Comparison of ENCODE assay signal across 17 mouse cellular contexts in genomic region chr11:98352272-98352990, GRCm38 (mm10). TPM values are rescaled to one million over a fixed set of nuclear protein-coding genes. Genes with fewer than 3 reads are reported as not detected.
"Had no signal": no experiment of that assay in that cellular context is flagged by ENCODE, and none has a peak within 500 bp of the region (broad histone marks: within the 10 kb centered on the region; RNA-seq: fewer than 3 reads in every experiment).

No protein-coding gene starts in this region.

- H3K36me3 ChIP-seq: limb, embryonic 12.5 days; midbrain, embryonic 12.5 days had no signal

- H3K9ac ChIP-seq: limb, embryonic 12.5 days; liver, embryonic 14.5 days; lung, embryonic 14.5 days; midbrain, embryonic 12.5 days had no signal

- H3K4me2 ChIP-seq: limb, embryonic 12.5 days; lung, embryonic 14.5 days; midbrain, embryonic 12.5 days had no signal

- H3K4me3 ChIP-seq: layer of hippocampus, adult 2 months; limb, embryonic 12.5 days; megakaryocyte, embryonic 14.5 days; midbrain, embryonic 12.5 days had no signal

- ATAC-seq: inflammation-experienced regulatory T-cells, adult 6 months had no signal

- DNase-seq: kidney, adult 9 months; kidney, postnatal 10 days; kidney, postnatal 4 days; liver; lung, embryonic 14.5 days; right cerebral cortex, postnatal 14 days; thymus, adult 2 months; thymus, postnatal 36 days had no signal

- H3K9me3 ChIP-seq: limb, embryonic 12.5 days; megakaryocyte, embryonic 14.5 days; midbrain, embryonic 12.5 days had no signal

- H3K27ac ChIP-seq: limb, embryonic 12.5 days; liver, embryonic 14.5 days; macrophage; midbrain, embryonic 12.5 days had no signal

RNA-seq across cellular contexts. Expression of gene Ppp1r1b, which starts 4.2 kb away (rescaled TPM):
- polyA plus RNA-seq: inflammation-experienced regulatory T-cells, adult 6 months; macrophage had no signal

RNA-seq across cellular contexts. Expression of gene Neurod2, which starts 23.0 kb away (rescaled TPM):
- polyA plus RNA-seq: inflammation-experienced regulatory T-cells, adult 6 months; liver, embryonic 14.5 days; lung, embryonic 14.5 days; macrophage; testis, adult 2 months had no signal

RNA-seq across cellular contexts. Expression of gene Tcap, which starts 31.2 kb away (rescaled TPM):
- polyA plus RNA-seq: inflammation-experienced regulatory T-cells, adult 6 months; lung, embryonic 14.5 days; midbrain, postnatal 0 days; testis, adult 2 months had no signal

RNA-seq across cellular contexts. Expression of gene Pnmt, which starts 33.8 kb away (rescaled TPM):
- polyA plus RNA-seq: inflammation-experienced regulatory T-cells, adult 6 months; liver, embryonic 14.5 days; lung, embryonic 14.5 days; macrophage had no signal
